12 mouse cellular contexts compared by ENCODE assay signal in genomic region chr12:8325943-8326522, GRCm38 (mm10). TPM values are rescaled to one million over a fixed set of nuclear protein-coding genes. Genes with fewer than 3 reads are reported as not detected.
DNase-seq lines count a peak whose midpoint lies in the region; ATAC-seq and TF ChIP-seq lines count a peak whose summit lies in the region.
"Had no signal": no experiment of that assay in that cellular context is flagged by ENCODE, and none has a peak within 500 bp of the region (broad histone marks: within the 10 kb centered on the region; RNA-seq: fewer than 3 reads in every experiment).

No protein-coding gene starts in this region.

- no peak overlapping the region for H3K4me2 ChIP-seq in forebrain, postnatal 0 days (ENCODE audit: low read depth)
- no peak overlapping the region for H3K4me2 ChIP-seq in forebrain, embryonic 11.5 days (ENCODE audit: low read depth, low read length, severe bottlenecking)
- H3K4me2 ChIP-seq in midbrain, embryonic 13.5 days (replicated peaks) = no peak overlapping the region
- H3K4me2 ChIP-seq in midbrain, postnatal 0 days (ENCODE audit: low read depth, low read length, poor library complexity, severe bottlenecking) = no peak overlapping the region
- no peak overlapping the region for H3K4me2 ChIP-seq in stomach, embryonic 16.5 days (ENCODE audit: low read depth, low read length)
- H3K4me2 ChIP-seq: kidney, embryonic 15.5 days had no signal

- 0 out of 2 replicates have a peak, but pooled peaks have one; percentile 20 for TF ChIP-seq CTCF in forebrain, postnatal 0 days (IDR thresholded peaks at IDR 0.05; ENCODE audit: low read depth)
- TF ChIP-seq CTCF in midbrain, postnatal 0 days (IDR thresholded peaks at IDR 0.05) = no peak

- DNase-seq in forebrain, postnatal 0 days = peak; percentile 46
- no peak for DNase-seq in forebrain, embryonic 11.5 days (ENCODE audit: low spot score)
- DNase-seq in midbrain, postnatal 0 days (ENCODE audit: low spot score) = no peak
- DNase-seq in cerebellum, postnatal 36 days = peak; percentile 41 to 45

- H3K27ac ChIP-seq in forebrain, postnatal 0 days (ENCODE audit: low read depth, low read length) = no peak overlapping the region; the same call in 1 of the 2 replicates
- H3K27ac ChIP-seq in forebrain, embryonic 11.5 days (ENCODE audit: low read depth, low read length) = no peak overlapping the region
- H3K27ac ChIP-seq in midbrain, embryonic 13.5 days = no peak overlapping the region
- H3K27ac ChIP-seq in midbrain, postnatal 0 days (ENCODE audit: low read depth, low read length) = no peak overlapping the region
- peak overlapping the region; percentile 40 for H3K27ac ChIP-seq in stomach, embryonic 16.5 days (ENCODE audit: low read length)
- H3K27ac ChIP-seq: kidney, embryonic 15.5 days had no signal

- no peaks in the 10 kb centered on the region for H3K9me3 ChIP-seq in forebrain, postnatal 0 days (ENCODE audit: low read length)
- H3K9me3 ChIP-seq in forebrain, embryonic 11.5 days (ENCODE audit: control insufficient read depth, low read length) = no peaks in the 10 kb centered on the region
- H3K9me3 ChIP-seq in midbrain, embryonic 13.5 days = no peaks in the 10 kb centered on the region
- no peaks in the 10 kb centered on the region for H3K9me3 ChIP-seq in midbrain, postnatal 0 days (ENCODE audit: low read length)
- no peaks in the 10 kb centered on the region for H3K9me3 ChIP-seq in stomach, embryonic 16.5 days (replicated peaks; ENCODE audit: control insufficient read depth, low read length)
- H3K9me3 ChIP-seq: kidney, embryonic 15.5 days had no signal

- peaks cover 39% of the 10 kb centered on the region for H3K36me3 ChIP-seq in forebrain, postnatal 0 days (ENCODE audit: insufficient read depth)
- no peaks in the 10 kb centered on the region for H3K36me3 ChIP-seq in forebrain, embryonic 11.5 days (ENCODE audit: control insufficient read depth, insufficient read depth, low read length)
- H3K36me3 ChIP-seq in midbrain, embryonic 13.5 days = peaks cover 20% of the 10 kb centered on the region
- H3K36me3 ChIP-seq in midbrain, postnatal 0 days (ENCODE audit: insufficient read depth, low read length) = peaks cover 39% of the 10 kb centered on the region
- peaks cover 11% of the 10 kb centered on the region; the same call in 1 of the 2 replicates for H3K36me3 ChIP-seq in stomach, embryonic 16.5 days (ENCODE audit: control insufficient read depth, insufficient read depth, low read length)

- no peak overlapping the region for H3K4me3 ChIP-seq in forebrain, postnatal 0 days (ENCODE audit: low read depth, low read length)
- H3K4me3 ChIP-seq in forebrain, embryonic 11.5 days (ENCODE audit: low read depth, low read length) = no peak overlapping the region
- no peak overlapping the region for H3K4me3 ChIP-seq in midbrain, embryonic 13.5 days (replicated peaks)
- no peak overlapping the region for H3K4me3 ChIP-seq in midbrain, postnatal 0 days (ENCODE audit: low read depth, low read length)
- no peak overlapping the region for H3K4me3 ChIP-seq in stomach, embryonic 16.5 days (replicated peaks; ENCODE audit: low read length)
- H3K4me3 ChIP-seq: kidney, embryonic 15.5 days had no signal

- H3K9ac ChIP-seq in forebrain, postnatal 0 days = no peak overlapping the region
- no peak overlapping the region for H3K9ac ChIP-seq in forebrain, embryonic 11.5 days (ENCODE audit: low read length)
- H3K9ac ChIP-seq in midbrain, embryonic 13.5 days (replicated peaks) = peak overlapping the region; percentile 14; the same call in 1 of the 2 replicates
- H3K9ac ChIP-seq in midbrain, postnatal 0 days (replicated peaks; ENCODE audit: low read length, poor library complexity, severe bottlenecking) = no peak overlapping the region
- H3K9ac ChIP-seq in stomach, embryonic 16.5 days (ENCODE audit: low read length) = no peak overlapping the region; the same call in 1 of the 2 replicates
- H3K9ac ChIP-seq: kidney, embryonic 15.5 days had no signal

- no peaks in the 10 kb centered on the region for H3K27me3 ChIP-seq in forebrain, postnatal 0 days (ENCODE audit: insufficient read depth, low read length)
- no peaks in the 10 kb centered on the region for H3K27me3 ChIP-seq in forebrain, embryonic 11.5 days (ENCODE audit: control insufficient read depth, insufficient read depth, low read length)
- H3K27me3 ChIP-seq in midbrain, embryonic 13.5 days = no peaks in the 10 kb centered on the region
- H3K27me3 ChIP-seq in midbrain, postnatal 0 days (ENCODE audit: insufficient read depth, low read length) = no peaks in the 10 kb centered on the region
- H3K27me3 ChIP-seq in stomach, embryonic 16.5 days (ENCODE audit: control insufficient read depth, insufficient read depth, low read length) = no peaks in the 10 kb centered on the region
- H3K27me3 ChIP-seq: kidney, embryonic 15.5 days had no signal

- 87% methylated on average over 17 of the region's 17 CpGs for WGBS in forebrain, postnatal 0 days
- 93% methylated on average over 17 of the region's 17 CpGs for WGBS in forebrain, embryonic 11.5 days
- 93% methylated on average over 17 of the region's 17 CpGs for WGBS in midbrain, embryonic 13.5 days
- WGBS in midbrain, postnatal 0 days = 92% methylated on average over 17 of the region's 17 CpGs
- 80% methylated on average over 17 of the region's 17 CpGs for WGBS in stomach, embryonic 16.5 days

- peaks cover 6% of the 10 kb centered on the region; the same call in 1 of the 2 replicates for H3K4me1 ChIP-seq in forebrain, postnatal 0 days (ENCODE audit: insufficient read depth)
- no peaks in the 10 kb centered on the region; the same call in 1 of the 2 replicates for H3K4me1 ChIP-seq in forebrain, embryonic 11.5 days (replicated peaks; ENCODE audit: control insufficient read depth, insufficient read depth, low read length)
- H3K4me1 ChIP-seq in midbrain, embryonic 13.5 days (replicated peaks) = peaks cover 17% of the 10 kb centered on the region
- peaks cover 8% of the 10 kb centered on the region; the same call in 1 of the 2 replicates for H3K4me1 ChIP-seq in midbrain, postnatal 0 days (ENCODE audit: insufficient read depth, low read length)
- H3K4me1 ChIP-seq in stomach, embryonic 16.5 days (ENCODE audit: control insufficient read depth, insufficient read depth, low read length) = peaks cover 15% of the 10 kb centered on the region

- no peak for ATAC-seq in forebrain, postnatal 0 days
- no peak for ATAC-seq in forebrain, embryonic 11.5 days (replicated peaks; ENCODE audit: low FRiP score)
- ATAC-seq in midbrain, embryonic 13.5 days = no peak
- ATAC-seq in midbrain, postnatal 0 days (ENCODE audit: low FRiP score) = no peak
- no peak for ATAC-seq in stomach, embryonic 16.5 days (ENCODE audit: insufficient read depth, low FRiP score)
- ATAC-seq in megakaryocyte, adult 5-6 weeks (ENCODE audit: poor library complexity, severe bottlenecking) = no peak
- ATAC-seq in inflammation-experienced regulatory T-cells, adult 6 months = no peak

RNA-seq across cellular contexts. Expression of gene Hs1bp3, which starts 12.8 kb away (rescaled TPM):
- total RNA-seq in forebrain, postnatal 0 days (2014; rRNA removed) = 5.5 and 7.0 TPM in 2 replicates
- 4.2 and 5.8 TPM in 2 replicates for polyA plus RNA-seq in forebrain, postnatal 0 days (2015; fragmentation: Nextera tagmentation; extraction: Ambion mirVana)
- polyA plus RNA-seq in forebrain, embryonic 11.5 days (2014; fragmentation: Nextera tagmentation; extraction: Ambion mirVana) = 7.8 and 10.5 TPM in 2 replicates
- polyA plus RNA-seq in midbrain, embryonic 13.5 days (2015; fragmentation: Nextera tagmentation; extraction: Ambion mirVana) = 7.7 and 9.0 TPM in 2 replicates
- total RNA-seq in midbrain, postnatal 0 days (2014; rRNA removed) = 5.9 and 8.3 TPM in 2 replicates
- polyA plus RNA-seq in midbrain, postnatal 0 days (2015; fragmentation: Nextera tagmentation; extraction: Ambion mirVana) = 5.1 and 5.4 TPM in 2 replicates
- polyA plus RNA-seq in stomach, embryonic 16.5 days (2015; fragmentation: Nextera tagmentation; extraction: Ambion mirVana) = 15.7 and 16.5 TPM in 2 replicates
- 4.7 and 4.8 TPM in 2 replicates for total RNA-seq in megakaryocyte, adult 5-6 weeks (2015)
- 4.4 and 6.7 TPM in 2 replicates for total RNA-seq in megakaryocyte, adult 5-6 weeks (2017)
- polyA plus RNA-seq in inflammation-experienced regulatory T-cells, adult 6 months (2017; shearing (Covaris generic)) = 1 to 10 TPM; 2.7 to 5.2 (median 5.1) TPM

RNA-seq across cellular contexts. Expression of gene Gdf7, which starts 24.3 kb away (rescaled TPM):
- 0.14 and 0.54 TPM in 2 replicates for total RNA-seq in forebrain, postnatal 0 days (2014; rRNA removed)
- 0.10 and 0.18 TPM in 2 replicates for polyA plus RNA-seq in forebrain, postnatal 0 days (2015; fragmentation: Nextera tagmentation; extraction: Ambion mirVana)
- polyA plus RNA-seq in forebrain, embryonic 11.5 days (2014; fragmentation: Nextera tagmentation; extraction: Ambion mirVana) = 0.75 TPM in 1 of 2 replicates, not detected in the other
- 0.43 and 0.58 TPM in 2 replicates for polyA plus RNA-seq in midbrain, embryonic 13.5 days (2015; fragmentation: Nextera tagmentation; extraction: Ambion mirVana)
- total RNA-seq in midbrain, postnatal 0 days (2014; rRNA removed) = 4.7 TPM in 1 of 2 replicates, not detected in the other
- 0.11 and 0.12 TPM in 2 replicates for polyA plus RNA-seq in midbrain, postnatal 0 days (2015; fragmentation: Nextera tagmentation; extraction: Ambion mirVana)
- polyA plus RNA-seq in stomach, embryonic 16.5 days (2015; fragmentation: Nextera tagmentation; extraction: Ambion mirVana) = 0.09 TPM in 1 of 2 replicates, not detected in the other
- not detected in 2 replicates for total RNA-seq in megakaryocyte, adult 5-6 weeks (2015)
- not detected in 2 replicates for total RNA-seq in megakaryocyte, adult 5-6 weeks (2017)
- not detected for polyA plus RNA-seq in inflammation-experienced regulatory T-cells, adult 6 months (2017; shearing (Covaris generic))
- total RNA-seq: liver, adult 2 months; neutrophil, adult 5-6 weeks had no signal
- polyA plus RNA-seq: forebrain, embryonic 14.5 days; liver, adult 2 months had no signal

Comparison
In these comparisons a context has a peak if more than half of its experiments do, and no peak if none do; other contexts are left out.
1. DNase-seq: peak in forebrain, postnatal 0 days (single experiment) and cerebellum, postnatal 36 days (2 of 2); none in forebrain, embryonic 11.5 days (single experiment) and midbrain, postnatal 0 days (single experiment).